Comparison of ENCODE assay signal across 10 mouse cellular contexts in the genomic region with DNA sequence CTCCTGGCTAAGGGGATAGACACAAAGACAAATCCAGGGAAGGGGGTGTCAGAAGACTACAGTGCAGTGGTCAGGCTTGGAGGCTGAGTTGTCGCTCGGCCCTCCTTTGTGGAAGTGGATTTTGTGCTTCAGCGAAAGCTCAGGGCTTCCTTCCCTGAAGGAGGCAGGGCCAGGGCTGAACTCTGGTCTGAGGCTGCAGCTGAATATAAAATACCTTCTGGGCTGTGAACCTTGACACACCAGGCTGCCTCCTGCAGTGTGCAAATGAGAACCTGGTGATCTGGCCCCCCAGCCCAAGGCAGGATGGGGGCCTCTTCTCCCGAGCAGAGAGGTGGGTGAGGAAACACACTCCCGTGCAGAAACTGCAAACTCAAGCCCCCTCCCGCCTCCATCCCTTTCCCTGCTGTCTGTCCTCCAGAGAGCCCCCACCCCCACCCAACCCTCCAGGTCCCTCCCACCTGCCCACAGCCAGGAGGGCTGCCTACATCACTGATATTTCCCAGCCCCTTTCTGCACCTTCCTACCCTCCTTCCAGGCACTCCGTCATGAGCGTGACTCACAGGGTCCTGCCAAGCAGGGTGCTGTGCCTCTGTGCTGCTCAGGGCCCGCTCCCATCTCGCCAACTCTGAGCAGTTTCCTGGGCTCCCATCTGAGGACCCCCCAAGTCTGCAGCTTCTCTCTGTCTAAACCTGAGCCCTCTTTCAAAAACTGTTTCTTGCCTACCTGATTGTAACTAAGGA. TPM values are rescaled to one million over a fixed set of nuclear protein-coding genes. Genes with fewer than 3 reads are reported as not detected.
DNase-seq lines count a peak whose midpoint lies in the region; ATAC-seq and TF ChIP-seq lines count a peak whose summit lies in the region.
"Had no signal": no experiment of that assay in that cellular context is flagged by ENCODE, and none has a peak within 500 bp of the region (broad histone marks: within the 10 kb centered on the region; RNA-seq: fewer than 3 reads in every experiment).

No protein-coding gene starts in this region.

- no peaks in the 10 kb centered on the region for H3K9me3 ChIP-seq in hindbrain, embryonic 15.5 days
- no peaks in the 10 kb centered on the region for H3K9me3 ChIP-seq in limb, embryonic 10.5 days (replicated peaks)
- no peaks in the 10 kb centered on the region for H3K9me3 ChIP-seq in stomach, postnatal 0 days (ENCODE audit: control insufficient read depth, low read length)
- H3K9me3 ChIP-seq: heart, embryonic 15.5 days had no signal

- H3K4me2 ChIP-seq in hindbrain, embryonic 15.5 days = no peak overlapping the region
- no peak overlapping the region for H3K4me2 ChIP-seq in stomach, postnatal 0 days (replicated peaks; ENCODE audit: low read depth)
- H3K4me2 ChIP-seq: heart, embryonic 15.5 days had no signal

- peak; percentile 13; the same call in 1 of the 2 replicates for ATAC-seq in hindbrain, embryonic 15.5 days (ENCODE audit: low FRiP score, low read depth)
- ATAC-seq in stomach, postnatal 0 days (ENCODE audit: low FRiP score, low TSS enrichment) = peak; percentile 64

- no peaks in the 10 kb centered on the region for H3K36me3 ChIP-seq in hindbrain, embryonic 15.5 days
- no peaks in the 10 kb centered on the region for H3K36me3 ChIP-seq in limb, embryonic 10.5 days
- H3K36me3 ChIP-seq in stomach, postnatal 0 days (ENCODE audit: control insufficient read depth, insufficient read depth, low read length) = peaks cover 2% of the 10 kb centered on the region; the same call in 1 of the 2 replicates
- no peaks in the 10 kb centered on the region for H3K36me3 ChIP-seq in thymus, adult 2 months (ENCODE audit: control insufficient read depth, insufficient read depth, low read length)
- H3K36me3 ChIP-seq: heart, embryonic 15.5 days had no signal

- peaks cover 23% of the 10 kb centered on the region for H3K4me1 ChIP-seq in hindbrain, embryonic 15.5 days (replicated peaks)
- H3K4me1 ChIP-seq in limb, embryonic 10.5 days = peaks cover 27% of the 10 kb centered on the region
- no peaks in the 10 kb centered on the region; the same call in 1 of the 2 replicates for H3K4me1 ChIP-seq in stomach, postnatal 0 days (replicated peaks; ENCODE audit: control insufficient read depth, insufficient read depth)
- H3K4me1 ChIP-seq in thymus, adult 2 months (replicated peaks; ENCODE audit: control insufficient read depth, insufficient read depth, low read length) = no peaks in the 10 kb centered on the region

- H3K9ac ChIP-seq in hindbrain, embryonic 15.5 days = no peak overlapping the region
- H3K9ac ChIP-seq in stomach, postnatal 0 days (ENCODE audit: low read length) = no peak overlapping the region
- H3K9ac ChIP-seq: heart, embryonic 15.5 days had no signal

- no peak overlapping the region for H3K4me3 ChIP-seq in left cerebral cortex, adult 2 months
- H3K4me3 ChIP-seq in hindbrain, embryonic 15.5 days = no peak overlapping the region
- H3K4me3 ChIP-seq in limb, embryonic 10.5 days = peak overlapping the region; percentile 17; the same call in 1 of the 2 replicates
- no peak overlapping the region for H3K4me3 ChIP-seq in stomach, postnatal 0 days (ENCODE audit: low read depth, low read length)
- no peak overlapping the region for H3K4me3 ChIP-seq in gastrocnemius, adult 2 months
- no peak overlapping the region for H3K4me3 ChIP-seq in thymus, adult 2 months (ENCODE audit: control insufficient read depth, insufficient read depth, low read length)
- H3K4me3 ChIP-seq: heart, embryonic 15.5 days had no signal

- intact Hi-C loops in left cerebral cortex, adult 2 months (cut with DNase I) = loop anchor here (5.0 kb wide), 1 partner anchor 554 kb away; no protein-coding TSS in a partner anchor
- intact Hi-C loops in left cerebral cortex, postnatal 4 days (cut with DNase I) = no loop called here
- intact Hi-C loops in gastrocnemius, adult 2 months (cut with DNase I) = loop anchor here (10.0 kb wide), 1 partner anchor 436 kb away; no protein-coding TSS in a partner anchor

- no peaks in the 10 kb centered on the region for H3K27me3 ChIP-seq in hindbrain, embryonic 15.5 days
- H3K27me3 ChIP-seq in limb, embryonic 10.5 days (ENCODE audit: low read depth, poor library complexity, severe bottlenecking) = peaks cover 41% of the 10 kb centered on the region
- no peaks in the 10 kb centered on the region for H3K27me3 ChIP-seq in stomach, postnatal 0 days (ENCODE audit: control insufficient read depth, insufficient read depth, low read length)
- H3K27me3 ChIP-seq in thymus, adult 2 months (ENCODE audit: control insufficient read depth, insufficient read depth, low read length) = no peaks in the 10 kb centered on the region; the same call in 1 of the 2 replicates

- no peak for TF ChIP-seq POLR2A in thymus, adult 2 months (IDR thresholded peaks at IDR 0.05; ENCODE audit: control insufficient read depth, extremely low read depth, insufficient read depth, low read length, poor library complexity)

- H3K27ac ChIP-seq in left cerebral cortex, adult 2 months = peak overlapping the region; percentile 44
- no peak overlapping the region for H3K27ac ChIP-seq in hindbrain, embryonic 15.5 days (replicated peaks)
- peak overlapping the region; percentile 73 for H3K27ac ChIP-seq in limb, embryonic 10.5 days
- 0 out of 2 replicates have a peak overlapping the region, but pooled peaks have one; percentile 2 for H3K27ac ChIP-seq in stomach, postnatal 0 days (replicated peaks)
- no peak overlapping the region for H3K27ac ChIP-seq in gastrocnemius, adult 2 months
- H3K27ac ChIP-seq in thymus, adult 2 months (ENCODE audit: control insufficient read depth, insufficient read depth, low read length) = no peak overlapping the region
- H3K27ac ChIP-seq: heart, embryonic 15.5 days had no signal

- no peak for DNase-seq in left cerebral cortex, adult 2 months (ENCODE audit: extremely low spot score in 1 of 2, low spot score in 2 of 2)
- no peak for DNase-seq in left cerebral cortex, postnatal 4 days
- no peak for DNase-seq in limb, embryonic 10.5 days (ENCODE audit: low spot score)
- DNase-seq in stomach, postnatal 0 days (ENCODE audit: low spot score) = peak; percentile 38
- DNase-seq in testis, postnatal 10 days (ENCODE audit: low spot score) = no peak
- DNase-seq in gastrocnemius, adult 2 months = no peak
- no peak for DNase-seq in thymus, adult 2 months

- no peak for TF ChIP-seq EP300 in stomach, postnatal 0 days (optimal IDR thresholded peaks at IDR 0.05)

- no peak for TF ChIP-seq CTCF in left cerebral cortex, adult 2 months (IDR thresholded peaks at IDR 0.05)
- TF ChIP-seq CTCF in stomach, postnatal 0 days (IDR thresholded peaks at IDR 0.05; ENCODE audit: low read depth) = no peak
- no peak for TF ChIP-seq CTCF in gastrocnemius, adult 2 months (IDR thresholded peaks at IDR 0.05)
- TF ChIP-seq CTCF in thymus, adult 2 months (IDR thresholded peaks at IDR 0.05; ENCODE audit: borderline replicate concordance, control insufficient read depth, extremely low read depth, insufficient read depth, low read length, poor library complexity) = no peak

- 26% methylated on average over 10 of the region's 10 CpGs for WGBS in hindbrain, embryonic 15.5 days
- WGBS in limb, embryonic 10.5 days = 12% methylated on average over 10 of the region's 10 CpGs
- WGBS in stomach, postnatal 0 days = 52% methylated on average over 10 of the region's 10 CpGs
- WGBS in thymus, adult 2 months = 79% methylated on average over 10 of the region's 10 CpGs

RNA-seq across cellular contexts. Expression of a gene that starts 6.4 kb away (rescaled TPM):
- 10 to 100 TPM; 21.2 to 24.1 TPM for total RNA-seq in left cerebral cortex, adult 2 months (2021)
- total RNA-seq in left cerebral cortex, postnatal 4 days (2021) = 10 to 100 TPM; 23.9 to 24.5 TPM
- 3.7 and 5.1 TPM in 2 replicates for polyA plus RNA-seq in hindbrain, embryonic 15.5 days (2015; fragmentation: Nextera tagmentation; extraction: Ambion mirVana)
- 3.2 and 4.4 TPM in 2 replicates for polyA plus RNA-seq in limb, embryonic 10.5 days (2016; fragmentation: Nextera tagmentation; extraction: Ambion mirVana)
- 3.7 and 4.6 TPM in 2 replicates for polyA plus RNA-seq in stomach, postnatal 0 days (2015; fragmentation: Nextera tagmentation; extraction: Ambion mirVana)
- 1 to 10 TPM; 1.4 to 1.8 TPM for total RNA-seq in gastrocnemius, adult 2 months (2021)
- polyA plus RNA-seq in thymus, adult 2 months (2012; rRNA removed) = 2.0 and 2.5 TPM in 2 replicates
- total RNA-seq: neutrophil, adult 5-6 weeks had no signal

RNA-seq across cellular contexts. Expression of a gene that starts 40.9 kb away (rescaled TPM):
- under 1 TPM; 0.77 to 0.86 TPM for total RNA-seq in left cerebral cortex, adult 2 months (2021)
- total RNA-seq in left cerebral cortex, postnatal 4 days (2021) = 1 to 10 TPM; 1.0 to 1.3 TPM
- polyA plus RNA-seq in hindbrain, embryonic 15.5 days (2015; fragmentation: Nextera tagmentation; extraction: Ambion mirVana) = 1.0 and 1.5 TPM in 2 replicates
- 2.2 and 2.9 TPM in 2 replicates for polyA plus RNA-seq in limb, embryonic 10.5 days (2016; fragmentation: Nextera tagmentation; extraction: Ambion mirVana)
- polyA plus RNA-seq in stomach, postnatal 0 days (2015; fragmentation: Nextera tagmentation; extraction: Ambion mirVana) = 57.9 and 59.9 TPM in 2 replicates
- total RNA-seq in gastrocnemius, adult 2 months (2021) = under 1 TPM in 1 of 2 experiments, not detected in 1; 0.17 TPM
- 34.9 and 39.6 TPM in 2 replicates for polyA plus RNA-seq in thymus, adult 2 months (2012; rRNA removed)

RNA-seq across cellular contexts. Expression of a gene that starts 59.1 kb away (rescaled TPM):
- 100 to 1,000 TPM; 258 to 266 TPM for total RNA-seq in left cerebral cortex, adult 2 months (2021)
- total RNA-seq in left cerebral cortex, postnatal 4 days (2021) = 100 to 1,000 TPM; 134 to 144 TPM
- polyA plus RNA-seq in hindbrain, embryonic 15.5 days (2015; fragmentation: Nextera tagmentation; extraction: Ambion mirVana) = 14.7 and 17.2 TPM in 2 replicates
- 0.04 and 0.10 TPM in 2 replicates for polyA plus RNA-seq in limb, embryonic 10.5 days (2016; fragmentation: Nextera tagmentation; extraction: Ambion mirVana)
- polyA plus RNA-seq in stomach, postnatal 0 days (2015; fragmentation: Nextera tagmentation; extraction: Ambion mirVana) = 0.04 and 0.06 TPM in 2 replicates
- total RNA-seq in gastrocnemius, adult 2 months (2021) = under 1 TPM; 0.06 to 0.10 TPM
- 0.19 and 0.20 TPM in 2 replicates for polyA plus RNA-seq in thymus, adult 2 months (2012; rRNA removed)
- total RNA-seq: neutrophil, adult 5-6 weeks had no signal

Comparison
In these comparisons a context has a peak if more than half of its experiments do, and no peak if none do; other contexts are left out.
1. H3K27ac ChIP-seq: peak in left cerebral cortex, adult 2 months (single experiment), limb, embryonic 10.5 days (single experiment) and stomach, postnatal 0 days (single experiment); none in hindbrain, embryonic 15.5 days (single experiment), gastrocnemius, adult 2 months (single experiment) and thymus, adult 2 months (single experiment).
2. RNA of a gene that starts 59.1 kb away (polyA plus RNA-seq): 14.7 to 17.2 TPM in hindbrain, embryonic 15.5 days; 0.19 to 0.20 TPM in thymus, adult 2 months, 0.04 to 0.10 TPM in limb, embryonic 10.5 days and 0.04 to 0.06 TPM in stomach, postnatal 0 days; every median in the first group is over 10 times any median in the second.